Mouse (Mus musculus): ENCODE data around the gene Pitpnm1. TPM values are rescaled to one million over a fixed set of nuclear protein-coding genes. Genes with fewer than 3 reads are reported as not detected.
"Not testable (repeated sequence)": the region's sequence is repeated elsewhere in the genome, so short reads cannot be mapped to it uniquely, and the experiment has no call there.

Pitpnm1 gene
- total RNA-seq, 2 experiments from 2014 or later: 25.0 to 26.4 TPM

DNA sequence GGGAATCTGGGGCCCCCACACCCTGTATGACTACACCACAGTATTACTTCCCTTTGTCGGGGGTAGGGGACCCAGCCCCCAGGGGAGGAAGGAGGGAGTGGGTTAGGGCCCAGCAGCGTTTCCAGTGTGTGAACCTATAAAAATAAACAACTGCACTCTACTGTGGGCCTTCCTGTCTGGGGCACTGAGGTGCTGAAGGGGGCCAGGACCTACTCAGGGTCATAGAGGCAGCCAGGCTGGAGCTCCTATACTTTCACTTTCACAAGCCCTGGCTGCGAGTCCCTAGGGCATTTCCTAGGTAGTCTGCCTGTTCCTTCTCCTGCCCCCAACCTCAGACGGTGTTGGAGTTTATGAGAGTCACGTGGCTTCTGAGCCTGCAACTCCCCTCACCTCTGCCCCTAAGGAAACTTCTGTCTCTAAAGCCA is 14.0 kb downstream of the Pitpnm1 start:
- intact Hi-C loops (cut with DNase I): no loop called here
- DNase-seq: peak in 1 of 2 experiments; percentile 17

DNA sequence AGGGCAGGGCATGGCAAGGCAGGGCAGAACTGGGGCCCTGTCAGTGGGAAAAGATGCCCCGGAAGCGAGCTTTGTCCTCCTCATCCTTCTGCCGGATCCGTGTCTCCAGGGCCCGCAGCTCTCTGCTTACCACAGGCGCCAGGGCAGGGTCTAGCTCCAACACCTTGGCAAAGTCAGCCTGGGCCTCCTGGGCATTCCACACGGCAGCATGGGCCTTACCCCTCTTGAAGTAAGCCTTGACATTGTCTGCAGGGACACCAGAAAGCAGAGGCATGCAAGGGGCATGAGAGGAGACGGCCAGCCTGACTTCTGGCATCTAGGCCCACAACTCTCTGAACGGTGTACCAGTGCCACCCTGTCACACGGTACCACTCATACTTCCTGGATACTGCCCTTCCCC is 14.8 kb downstream of the Pitpnm1 start:
- intact Hi-C loops (cut with DNase I): no loop called here
- no peak for DNase-seq

DNA sequence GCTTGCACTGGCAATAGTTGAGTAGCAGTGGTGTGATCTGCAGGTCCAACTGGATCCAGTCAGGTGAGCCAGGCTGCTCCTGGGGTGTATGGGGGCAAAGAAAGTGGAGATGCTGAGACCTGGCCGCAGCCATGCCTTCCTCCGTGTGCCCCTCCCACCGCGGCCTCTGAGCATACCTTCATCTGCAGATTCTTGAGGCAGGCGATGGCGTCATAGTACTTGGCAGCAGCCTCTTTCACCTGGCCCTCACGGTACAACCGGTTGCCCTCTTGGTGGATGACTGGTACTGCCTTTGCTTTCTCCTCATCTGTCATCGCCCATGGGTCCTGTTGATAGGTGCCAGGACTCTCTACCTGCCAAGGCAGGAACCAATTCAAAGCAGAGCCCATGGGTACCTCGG is 15.3 kb downstream of the Pitpnm1 start:
- no peak for DNase-seq
- intact Hi-C loops (cut with DNase I): no loop called here

DNA sequence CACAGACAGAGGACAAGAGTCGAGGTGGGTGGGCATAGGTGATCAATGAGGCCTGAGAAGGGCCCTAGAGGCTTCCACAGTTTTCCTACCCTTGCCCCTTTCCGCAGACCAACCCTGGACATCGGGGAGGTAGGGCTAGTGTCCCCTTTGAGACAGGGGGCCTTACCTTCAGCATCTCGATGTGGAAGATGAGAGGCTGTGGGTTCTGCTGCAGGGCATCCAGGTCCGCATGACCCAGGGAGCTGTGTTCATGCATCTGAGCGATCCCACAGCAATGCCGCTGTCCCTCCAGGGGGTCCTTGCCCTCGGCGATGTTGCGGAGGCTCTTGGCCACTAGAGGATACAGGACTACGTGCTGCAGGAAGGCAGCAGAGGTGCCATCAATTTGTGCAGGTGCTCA is 16.0 kb downstream of the Pitpnm1 start:
- intact Hi-C loops (cut with DNase I): no loop called here
- no peak for DNase-seq

- intact Hi-C loops (cut with DNase I): no loop called here
- no peak for DNase-seq
Observed at GRCm38 (mm10) chr19:4117006-4117405, 17.2 kb downstream of the Pitpnm1 start.

GRCm38 (mm10) chr19:4118350-4118749 is 18.6 kb downstream of the Pitpnm1 start:
- intact Hi-C loops (cut with DNase I): no loop called here

GRCm38 (mm10) chr19:4119716-4120487 is 20.1 kb downstream of the Pitpnm1 start:
- no peak for DNase-seq
- intact Hi-C loops (cut with DNase I): no loop called here

More at GRCm38 (mm10) chr19:4118350-4118749, 18.6 kb downstream of the Pitpnm1 start:
- no peak for DNase-seq

DNA sequence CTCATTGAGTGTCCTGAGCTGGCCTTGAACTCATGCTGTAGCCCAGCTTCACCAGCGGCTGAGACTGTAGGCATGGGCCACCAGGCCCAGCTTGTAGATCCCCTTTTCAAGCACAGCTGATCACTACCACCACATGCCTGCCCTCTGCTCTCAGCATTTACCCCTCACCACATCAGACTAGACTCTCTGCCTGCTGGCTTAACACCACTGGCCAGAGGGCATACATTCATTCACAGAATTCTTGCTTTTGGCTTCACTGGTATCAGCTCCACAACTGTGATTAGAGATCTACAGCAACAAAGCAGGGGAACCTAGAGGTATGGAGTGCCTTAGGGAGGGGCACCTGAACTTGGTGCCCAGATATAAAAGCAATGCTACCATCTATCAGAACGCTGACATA is 20.7 kb downstream of the Pitpnm1 start:
- DNase-seq: no peak
- intact Hi-C loops (cut with DNase I): no loop called here

- intact Hi-C loops (cut with DNase I): no loop called here
Observed at GRCm38 (mm10) chr19:4121097-4121805, 21.5 kb downstream of the Pitpnm1 start.

DNA sequence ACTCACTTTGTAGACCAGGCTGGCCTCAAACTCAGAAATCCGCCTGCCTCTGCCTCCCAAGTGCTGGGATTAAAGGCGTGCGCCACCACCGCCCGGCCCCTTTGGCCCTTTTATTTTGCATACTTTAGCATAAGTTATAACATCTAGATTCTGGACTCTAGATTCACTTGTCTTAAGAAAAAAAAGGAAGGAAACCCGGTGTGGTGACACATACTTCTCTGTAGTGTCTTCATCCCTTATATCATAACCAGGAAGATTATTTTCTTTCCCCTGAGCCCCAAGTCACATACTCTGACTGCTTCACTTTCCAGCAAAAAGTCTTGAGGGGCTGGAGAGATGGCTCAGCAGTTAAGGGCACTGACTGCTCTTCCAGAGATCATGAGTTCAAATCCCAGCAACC is 22.1 kb downstream of the Pitpnm1 start:
- intact Hi-C loops (cut with DNase I); DNase-seq: not testable (repeated sequence)

More at GRCm38 (mm10) chr19:4121097-4121805, 21.5 kb downstream of the Pitpnm1 start:
- peak; percentile 94 to 99 for DNase-seq

- no peak for DNase-seq
- intact Hi-C loops (cut with DNase I): no loop called here
Observed at GRCm38 (mm10) chr19:4122411-4123370, 22.9 kb downstream of the Pitpnm1 start.

- no peak for DNase-seq
- intact Hi-C loops (cut with DNase I): no loop called here
Observed at GRCm38 (mm10) chr19:4124432-4124831, 24.6 kb downstream of the Pitpnm1 start.

- intact Hi-C loops (cut with DNase I): loop anchor here (5.0 kb wide), 1 partner anchor 72 kb away; no protein-coding TSS in a partner anchor
- not testable (repeated sequence) for DNase-seq
Observed at GRCm38 (mm10) chr19:4125268-4125667, 25.5 kb downstream of the Pitpnm1 start.

GRCm38 (mm10) chr19:4125741-4126696 is 26.2 kb downstream of the Pitpnm1 start, which contains the start of gene Aip:
Aip (minus strand) TSS chr19:4125858.
- peak; percentile 98 for DNase-seq
- intact Hi-C loops (cut with DNase I): loop anchor here (2.0 to 5.0 kb wide), 2 partner anchors 71 to 103 kb away; no protein-coding TSS in a partner anchor

- no peak for DNase-seq
- intact Hi-C loops (cut with DNase I): loop anchor here (2.0 to 5.0 kb wide), 2 partner anchors 70 to 102 kb away; no protein-coding TSS in a partner anchor
Observed at GRCm38 (mm10) chr19:4126759-4127495, 27.1 kb downstream of the Pitpnm1 start.

DNA sequence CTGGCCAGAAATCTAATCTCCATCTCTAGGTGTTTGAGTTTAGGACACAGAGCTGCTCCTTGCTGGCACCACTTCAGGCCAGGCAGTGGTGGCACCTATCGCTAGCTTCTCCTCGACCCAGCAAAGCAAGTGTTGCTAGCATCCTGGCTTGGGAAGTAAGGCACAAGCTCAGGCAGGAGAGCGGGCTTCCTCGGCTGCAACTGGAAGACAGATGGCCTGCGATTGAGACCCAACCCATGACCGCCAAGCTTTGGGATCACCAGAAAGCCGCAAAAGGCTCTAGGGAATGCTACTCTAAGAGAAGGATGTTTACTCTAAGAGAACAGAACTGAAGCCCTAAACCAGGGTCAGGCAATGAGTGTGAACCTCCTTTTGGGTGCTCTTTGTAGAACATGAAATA is 29.7 kb downstream of the Pitpnm1 start:
- intact Hi-C loops (cut with DNase I): loop anchor here (5.0 kb wide), 1 partner anchor 68 kb away; no protein-coding TSS in a partner anchor
- DNase-seq: no peak

DNA sequence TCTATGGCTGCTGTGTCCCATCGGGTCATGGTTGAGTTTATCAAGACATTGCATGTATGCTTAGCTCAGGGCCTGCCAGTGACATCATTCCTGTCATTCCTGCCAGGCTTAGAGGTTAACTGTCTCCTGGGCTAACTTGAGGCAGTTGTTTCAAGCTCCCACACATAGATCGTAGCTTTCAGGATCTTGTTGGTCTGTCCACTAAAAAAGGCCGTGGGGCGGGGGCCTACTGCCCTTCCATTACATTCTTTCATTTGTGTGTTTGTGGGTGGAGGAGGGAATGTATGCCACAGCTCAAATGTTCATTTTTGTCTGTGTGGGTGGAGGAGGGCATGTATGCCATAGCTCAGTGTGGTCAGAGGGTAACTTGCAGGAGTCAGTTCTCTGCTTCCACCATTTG is 30.3 kb downstream of the Pitpnm1 start:
- intact Hi-C loops (cut with DNase I): no loop called here
- DNase-seq: no peak

GRCm38 (mm10) chr19:4131075-4131474 is 31.3 kb downstream of the Pitpnm1 start:
- intact Hi-C loops (cut with DNase I): no loop called here
- no peak for DNase-seq

Measured in heart, postnatal 14 days (tissue).